Mouse (Mus musculus) liver, embryonic 11.5 days (tissue): Measurements from ENCODE around the gene Ntpcr. TPM values are rescaled to one million over a fixed set of nuclear protein-coding genes. Genes with fewer than 3 reads are reported as not detected.

Experiments
- ATAC-seq: fragments of 200-750 bp; cut with Nextera tagmentation; replicated peaks from 2 replicates; pipeline ENCODE4 v1.8.0; 2017; ENCODE audit warnings: moderate number of reproducible peaks, mild to moderate bottlenecking, moderate TSS enrichment, moderate library complexity; ENCODE audit not compliant: low FRiP score
- DNase-seq: peaks from one replicate; pipeline ENCODE4 v3.0.0-alpha.2; 2017; ENCODE audit warnings: low spot score
- H3K27ac ChIP-seq: fragments of 300-500 bp; sonication (generic); 2 replicates; pipeline ENCODE4 v1.5.1; 2014; ENCODE audit warnings: mild to moderate bottlenecking, low read depth, low read length, control low read depth
- H3K27me3 ChIP-seq: fragments of 300-500 bp; sonication (generic); replicated peaks from 2 replicates; pipeline ENCODE4 v1.6.1; 2014; ENCODE audit warnings: low read length, mixed read lengths; ENCODE audit not compliant: control insufficient read depth, insufficient read depth
- H3K36me3 ChIP-seq: fragments of 300-500 bp; sonication (generic); 2 replicates; pipeline ENCODE4 v1.6.1; 2014; ENCODE audit warnings: mild to moderate bottlenecking, low read length, moderate library complexity, mixed read lengths; ENCODE audit not compliant: control insufficient read depth, insufficient read depth
- H3K4me1 ChIP-seq: fragments of 300-500 bp; sonication (generic); replicated peaks from 2 replicates; pipeline ENCODE4 v1.6.1; 2014; ENCODE audit warnings: low read length, mixed read lengths; ENCODE audit not compliant: control insufficient read depth, insufficient read depth
- H3K4me2 ChIP-seq: fragments of 300-500 bp; sonication (generic); 2 replicates; pipeline ENCODE4 v1.6.1; 2014; ENCODE audit warnings: mild to moderate bottlenecking, control low read depth, moderate library complexity
- H3K4me3 ChIP-seq: fragments of 300-500 bp; sonication (generic); 2 replicates; pipeline ENCODE4 v1.5.1; 2014; ENCODE audit warnings: low read depth, low read length, control low read depth
- H3K9ac ChIP-seq: fragments of 300-500 bp; sonication (generic); 2 replicates; pipeline ENCODE4 v1.6.1; 2014; ENCODE audit warnings: low read depth, low read length, control low read depth
- H3K9me3 ChIP-seq: fragments of 300-500 bp; sonication (generic); 2 replicates; pipeline ENCODE4 v1.6.1; 2016; ENCODE audit warnings: low read length, inconsistent platforms, mixed read lengths; ENCODE audit not compliant: control insufficient read depth
- WGBS: fragments of 180-500 bp; shearing (Covaris S2); extraction: QIAGEN DNeasy Blood & Tissue Kit; methylation state at CpG from one replicate; pipeline ENCODE4 v1.1.7; 2014; 5-methylcytosine and 5-hydroxymethylcytosine counted together
- polyA plus RNA-seq: library from polyadenylated mRNA; unstranded; fragments of >200 nt; fragmentation: Nextera tagmentation; extraction: Ambion mirVana; gene quantifications from 2 replicates; pipeline ENCODE4 v1.2.1, GENCODE M21; 2014

Ntpcr gene
- polyA plus RNA-seq, 1 experiment from 2014 or later = 36.7 TPM

- DNase-seq (no peak), ATAC-seq (no peak)
- 56% methylated on average over 7 of the region's 7 CpGs for WGBS
- Histone ChIP-seq H3K4me2 (no peak overlapping the region), H3K9me3 (no peaks in the 10 kb centered on the region), H3K4me3 (no peak overlapping the region), H3K27ac (no peak overlapping the region), H3K4me1 (peaks cover 9% of the 10 kb centered on the region), H3K27me3 (no peaks in the 10 kb centered on the region), H3K36me3 (no peaks in the 10 kb centered on the region), H3K9ac (no peak overlapping the region)
Measured at GRCm38 (mm10) chr8:125773281-125773803, 43.6 kb downstream of the Ntpcr start.

GRCm38 (mm10) chr8:125775031-125775430 lies 45.3 kb downstream of the Ntpcr start:
- no peak for ATAC-seq
- Histone ChIP-seq H3K4me3 (no peak overlapping the region), H3K4me1 (peaks cover 12% of the 10 kb centered on the region), H3K9me3 (no peaks in the 10 kb centered on the region), H3K9ac (no peak overlapping the region), H3K4me2 (no peak overlapping the region), H3K27ac (no peak overlapping the region), H3K27me3 (no peaks in the 10 kb centered on the region), H3K36me3 (no peaks in the 10 kb centered on the region)
- 48% methylated on average over 3 of the region's 3 CpGs for WGBS
- DNase-seq = no peak

- no peak overlapping the region for H3K4me2 ChIP-seq
- H3K4me3 ChIP-seq = no peak overlapping the region
- H3K36me3 ChIP-seq = no peaks in the 10 kb centered on the region
- ATAC-seq (no peak), DNase-seq (no peak)
- H3K9ac ChIP-seq = no peak overlapping the region
- H3K4me1 ChIP-seq = peaks cover 14% of the 10 kb centered on the region
- WGBS = 90% methylated on average over 3 of the region's 3 CpGs
- H3K27ac ChIP-seq = no peak overlapping the region
- no peaks in the 10 kb centered on the region for H3K27me3 ChIP-seq
- no peaks in the 10 kb centered on the region for H3K9me3 ChIP-seq
Measured at GRCm38 (mm10) chr8:125776314-125776713, 46.6 kb downstream of the Ntpcr start.

GRCm38 (mm10) chr8:125776800-125777199 lies 47.0 kb downstream of the Ntpcr start:
- Histone ChIP-seq H3K36me3 (no peaks in the 10 kb centered on the region), H3K4me1 (peaks cover 14% of the 10 kb centered on the region), H3K27me3 (no peaks in the 10 kb centered on the region), H3K4me3 (no peak overlapping the region), H3K4me2 (no peak overlapping the region), H3K9me3 (no peaks in the 10 kb centered on the region), H3K27ac (no peak overlapping the region), H3K9ac (no peak overlapping the region)
- DNase-seq = no peak
- no peak for ATAC-seq
- 61% methylated on average over 6 of the region's 6 CpGs for WGBS

- no peak overlapping the region for H3K9ac ChIP-seq
Measured at GRCm38 (mm10) chr8:125777478-125778164, 47.9 kb downstream of the Ntpcr start.

GRCm38 (mm10) chr8:125778919-125779318 lies 49.2 kb downstream of the Ntpcr start:
- ATAC-seq = no peak
- no peak overlapping the region for H3K4me2 ChIP-seq
- no peaks in the 10 kb centered on the region for H3K9me3 ChIP-seq
- no peak overlapping the region for H3K27ac ChIP-seq
- no peaks in the 10 kb centered on the region for H3K27me3 ChIP-seq
- no peaks in the 10 kb centered on the region for H3K36me3 ChIP-seq
- peaks cover 15% of the 10 kb centered on the region for H3K4me1 ChIP-seq
- no peak for DNase-seq
- 89% methylated on average over 5 of the region's 5 CpGs for WGBS
- H3K4me3 ChIP-seq = no peak overlapping the region
- no peak overlapping the region for H3K9ac ChIP-seq

More at GRCm38 (mm10) chr8:125777478-125778164, 47.9 kb downstream of the Ntpcr start:
- no peak for DNase-seq
- H3K27me3 ChIP-seq = no peaks in the 10 kb centered on the region
- 41% methylated on average over 12 of the region's 12 CpGs for WGBS
- no peak overlapping the region for H3K4me3 ChIP-seq
- H3K9me3 ChIP-seq = no peaks in the 10 kb centered on the region
- no peak overlapping the region for H3K27ac ChIP-seq
- no peaks in the 10 kb centered on the region for H3K36me3 ChIP-seq
- H3K4me1 ChIP-seq = peaks cover 13% of the 10 kb centered on the region
- ATAC-seq = no peak
- no peak overlapping the region for H3K4me2 ChIP-seq

GRCm38 (mm10) chr8:125779656-125780055 lies 49.9 kb downstream of the Ntpcr start:
- ATAC-seq (no peak), DNase-seq (no peak)
- Histone ChIP-seq H3K4me3 (no peak overlapping the region), H3K9me3 (no peaks in the 10 kb centered on the region), H3K4me2 (no peak overlapping the region), H3K9ac (no peak overlapping the region), H3K36me3 (no peaks in the 10 kb centered on the region), H3K27ac (no peak overlapping the region), H3K27me3 (no peaks in the 10 kb centered on the region), H3K4me1 (peaks cover 15% of the 10 kb centered on the region)
- WGBS = 53% methylated on average over 8 of the region's 8 CpGs

GRCm38 (mm10) chr8:125782161-125782560 lies 52.4 kb downstream of the Ntpcr start:
- no peak overlapping the region for H3K9ac ChIP-seq
- no peak overlapping the region for H3K4me2 ChIP-seq
- no peaks in the 10 kb centered on the region for H3K36me3 ChIP-seq
- H3K4me1 ChIP-seq = peaks cover 23% of the 10 kb centered on the region
- no peaks in the 10 kb centered on the region for H3K27me3 ChIP-seq
- no peaks in the 10 kb centered on the region for H3K9me3 ChIP-seq
- no peak overlapping the region for H3K27ac ChIP-seq
- 54% methylated on average over 3 of the region's 3 CpGs for WGBS
- H3K4me3 ChIP-seq = no peak overlapping the region
- DNase-seq = no peak
- ATAC-seq = no peak

- H3K4me2 ChIP-seq = no peak overlapping the region
- no peaks in the 10 kb centered on the region for H3K27me3 ChIP-seq
- 34% methylated on average over 7 of the region's 7 CpGs for WGBS
- H3K4me3 ChIP-seq = no peak overlapping the region
- no peak for DNase-seq
- no peaks in the 10 kb centered on the region for H3K36me3 ChIP-seq
- no peak overlapping the region for H3K27ac ChIP-seq
- H3K9ac ChIP-seq = no peak overlapping the region
- ATAC-seq = peak; percentile 76
- H3K9me3 ChIP-seq = no peaks in the 10 kb centered on the region
- H3K4me1 ChIP-seq = peaks cover 18% of the 10 kb centered on the region
Measured at GRCm38 (mm10) chr8:125786886-125787285, 57.1 kb downstream of the Ntpcr start.
